Mouse (Mus musculus) stomach, postnatal 0 days (tissue): ENCODE measurements around the gene Scube1.

ENCODE experiments used
- CTCF ChIP-seq: IDR thresholded peaks from 2 replicates; pipeline ENCODE4 v1.5.1; 2016; ENCODE audit warnings: antibody characterized with exemption, low read depth, mild to moderate bottlenecking, moderate library complexity
- EP300 ChIP-seq: optimal IDR thresholded peaks from 2 replicates; pipeline ENCODE3; 2016; ENCODE audit warnings: antibody characterized with exemption

GRCm38 (mm10) chr15:83709889-83710774 lies 14.7 kb downstream of the Scube1 start:
- TF ChIP-seq CTCF (no peak), EP300 (no peak)
